Mouse (Mus musculus): ENCODE data around the gene Tacr1. TPM values are rescaled to one million over a fixed set of nuclear protein-coding genes. Genes with fewer than 3 reads are reported as not detected.
A peak's percentile ranks its signal among the peaks of the same experiment; 100 is the strongest.

Gene Tacr1
- total and polyA plus RNA-seq, 2 experiments from 2014 or later: 3.1 to 8.3 TPM

DNA sequence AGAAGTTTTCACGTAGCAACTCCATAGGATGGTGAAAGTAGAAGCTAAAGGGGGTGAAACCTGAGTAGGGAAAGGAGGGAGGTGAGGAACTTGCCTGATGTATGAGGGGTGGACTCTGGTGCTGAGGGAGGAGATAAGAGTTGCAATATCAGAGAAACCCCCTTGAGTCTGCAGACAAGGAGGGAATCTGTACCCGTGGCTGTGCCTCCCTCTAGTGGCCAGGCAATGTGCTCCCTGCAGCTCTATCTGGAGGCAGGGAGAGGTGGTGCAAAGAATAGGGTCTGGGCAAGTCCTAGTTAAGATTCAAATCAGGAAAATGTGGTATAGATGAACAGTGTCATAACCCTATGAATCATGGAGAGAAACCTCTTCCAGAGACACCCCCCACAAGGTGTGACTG, 201.5 kb downstream of the Tacr1 start:
- no peak for ATAC-seq (ENCODE audit: low FRiP score)
- no peak overlapping the region for H3K27ac ChIP-seq (ENCODE audit: low read depth, low read length)
- no peaks in the 10 kb centered on the region for H3K9me3 ChIP-seq (ENCODE audit: low read length)
- no peak overlapping the region for H3K9ac ChIP-seq (replicated peaks; ENCODE audit: low read length, poor library complexity, severe bottlenecking)
- H3K4me2 ChIP-seq (ENCODE audit: low read depth, low read length, poor library complexity, severe bottlenecking): no peak overlapping the region
- DNase-seq (ENCODE audit: low spot score): peak; percentile 53
- 53% methylated on average over 2 of the region's 2 CpGs for WGBS
- no peaks in the 10 kb centered on the region for H3K27me3 ChIP-seq (ENCODE audit: insufficient read depth, low read length)
- H3K4me3 ChIP-seq (ENCODE audit: low read depth, low read length): no peak overlapping the region
- no peaks in the 10 kb centered on the region for H3K4me1 ChIP-seq (ENCODE audit: insufficient read depth, low read length)
- TF ChIP-seq CTCF (IDR thresholded peaks at IDR 0.05): peak; percentile 74
- H3K36me3 ChIP-seq (ENCODE audit: insufficient read depth, low read length): no peaks in the 10 kb centered on the region

DNA sequence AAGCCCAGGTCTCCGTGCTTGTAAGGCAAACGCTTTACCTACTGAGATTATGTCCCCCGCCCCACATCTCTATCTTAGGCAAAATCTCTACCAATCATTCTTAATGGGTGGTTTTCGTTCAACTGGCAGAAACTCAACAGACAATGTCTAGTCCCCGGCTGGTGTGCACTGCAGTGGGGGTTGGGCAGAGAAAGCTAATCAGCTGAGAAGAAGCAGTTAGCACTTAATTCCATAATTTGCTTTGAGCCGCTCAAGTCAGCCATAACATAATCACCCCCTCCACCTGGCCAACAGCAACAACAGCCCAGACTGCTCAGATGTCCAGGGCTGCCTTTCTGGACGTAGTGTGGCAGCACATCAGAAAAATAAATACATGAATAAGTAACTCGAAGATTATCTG, 202.7 kb downstream of the Tacr1 start:
- H3K4me3 ChIP-seq (ENCODE audit: low read depth, low read length): no peak overlapping the region
- TF ChIP-seq CTCF (IDR thresholded peaks at IDR 0.05): no peak
- no peak overlapping the region for H3K9ac ChIP-seq (replicated peaks; ENCODE audit: low read length, poor library complexity, severe bottlenecking)
- H3K36me3 ChIP-seq (ENCODE audit: insufficient read depth, low read length): no peaks in the 10 kb centered on the region
- H3K9me3 ChIP-seq (ENCODE audit: low read length): no peaks in the 10 kb centered on the region
- DNase-seq (ENCODE audit: low spot score) (peak; percentile 36), ATAC-seq (ENCODE audit: low FRiP score) (no peak)
- H3K27ac ChIP-seq (ENCODE audit: low read depth, low read length): no peak overlapping the region
- H3K4me2 ChIP-seq (ENCODE audit: low read depth, low read length, poor library complexity, severe bottlenecking): no peak overlapping the region
- H3K4me1 ChIP-seq (ENCODE audit: insufficient read depth, low read length): peaks cover 6% of the 10 kb centered on the region; the same call in 1 of the 2 replicates
- no peaks in the 10 kb centered on the region for H3K27me3 ChIP-seq (ENCODE audit: insufficient read depth, low read length)
- WGBS: 49% methylated on average over 8 of the region's 8 CpGs

DNA sequence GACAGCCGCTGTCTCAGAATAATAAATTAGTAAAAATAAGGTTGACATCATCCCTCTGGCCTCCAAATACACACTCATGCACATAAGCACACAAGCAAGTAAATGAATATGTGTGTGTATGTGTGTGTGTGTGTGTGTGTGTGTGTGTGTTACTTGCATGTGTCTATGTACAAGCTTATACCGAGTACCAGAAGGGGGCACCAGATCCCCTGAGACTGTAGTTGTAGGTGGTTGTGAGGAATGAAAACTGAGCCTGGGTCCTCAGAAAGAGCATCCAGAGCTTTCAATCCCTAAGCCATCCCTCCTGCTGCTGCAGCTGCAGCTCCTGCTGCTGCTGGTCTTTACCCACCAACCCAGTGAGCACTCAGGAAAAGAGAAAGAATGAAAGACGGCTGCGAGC, 206.6 kb downstream of the Tacr1 start:
- Histone ChIP-seq H3K9me3 (ENCODE audit: low read length) (no peaks in the 10 kb centered on the region), H3K27ac (ENCODE audit: low read depth, low read length) (peak overlapping the region; percentile 65), H3K4me1 (ENCODE audit: insufficient read depth, low read length) (peaks cover 6% of the 10 kb centered on the region; the same call in 1 of the 2 replicates), H3K9ac (replicated peaks; ENCODE audit: low read length, poor library complexity, severe bottlenecking) (no peak overlapping the region), H3K4me3 (ENCODE audit: low read depth, low read length) (no peak overlapping the region), H3K4me2 (ENCODE audit: low read depth, low read length, poor library complexity, severe bottlenecking) (0 out of 2 replicates have a peak overlapping the region, but pooled peaks have one; percentile 9), H3K36me3 (ENCODE audit: insufficient read depth, low read length) (no peaks in the 10 kb centered on the region), H3K27me3 (ENCODE audit: insufficient read depth, low read length) (no peaks in the 10 kb centered on the region)
- peak; percentile 48 for TF ChIP-seq CTCF (IDR thresholded peaks at IDR 0.05)
- WGBS: 76% methylated on average over 4 of the region's 4 CpGs
- ATAC-seq (ENCODE audit: low FRiP score): no peak
- no peak for DNase-seq (ENCODE audit: low spot score)

DNA sequence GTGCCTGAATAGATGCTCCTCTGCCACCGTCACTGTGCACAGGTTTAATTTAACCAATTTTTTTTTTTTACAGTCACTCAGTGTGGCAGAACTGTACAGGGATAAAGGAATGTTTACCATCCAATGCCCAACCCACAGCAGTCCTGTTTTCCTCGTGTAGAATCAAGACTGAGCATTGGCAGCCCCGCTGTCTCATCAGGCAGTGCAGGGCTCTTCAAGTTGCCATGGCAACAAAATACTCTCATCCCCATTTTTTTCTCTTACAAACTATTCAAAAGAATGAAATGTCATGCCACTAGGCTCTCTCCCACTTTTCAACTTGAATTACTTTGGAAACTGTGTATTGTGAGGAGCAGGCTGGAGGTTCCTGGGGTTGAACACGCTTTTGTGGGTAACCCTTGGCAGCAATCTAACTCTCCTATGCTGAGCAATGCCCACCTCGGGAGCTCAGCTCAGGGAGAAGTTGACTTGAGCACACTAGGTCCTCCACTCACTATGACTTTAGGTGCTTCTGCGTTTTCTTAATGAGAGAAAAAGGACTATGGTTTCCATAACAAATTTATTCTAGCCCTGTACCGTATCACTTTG, 207.3 kb downstream of the Tacr1 start:
- Histone ChIP-seq H3K27me3 (ENCODE audit: insufficient read depth, low read length) (no peaks in the 10 kb centered on the region), H3K4me2 (ENCODE audit: low read depth, low read length, poor library complexity, severe bottlenecking) (peak overlapping the region; percentile 9; the same call in 1 of the 2 replicates), H3K36me3 (ENCODE audit: insufficient read depth, low read length) (no peaks in the 10 kb centered on the region), H3K4me1 (ENCODE audit: insufficient read depth, low read length) (peaks cover 6% of the 10 kb centered on the region; the same call in 1 of the 2 replicates), H3K9me3 (ENCODE audit: low read length) (no peaks in the 10 kb centered on the region), H3K27ac (ENCODE audit: low read depth, low read length) (peak overlapping the region; percentile 65), H3K4me3 (ENCODE audit: low read depth, low read length) (no peak overlapping the region), H3K9ac (replicated peaks; ENCODE audit: low read length, poor library complexity, severe bottlenecking) (no peak overlapping the region)
- TF ChIP-seq CTCF (IDR thresholded peaks at IDR 0.05): no peak
- 23% methylated on average over 7 of the region's 7 CpGs for WGBS
- DNase-seq (ENCODE audit: low spot score) (peak; percentile 68), ATAC-seq (ENCODE audit: low FRiP score) (peak; percentile 83; the same call in 1 of the 2 replicates)
